Mouse (Mus musculus) stomach, embryonic 15.5 days (tissue): Measurements from ENCODE around the gene Snrnp40. TPM values are rescaled to one million over a fixed set of nuclear protein-coding genes. Genes with fewer than 3 reads are reported as not detected.

Experiments used
- ATAC-seq: fragments of 200-750 bp; cut with Nextera tagmentation; 2 replicates; pipeline ENCODE4 v1.8.0; 2017; ENCODE audit warnings: low read depth, moderate number of reproducible peaks, moderate TSS enrichment; ENCODE audit not compliant: insufficient read depth, low FRiP score
- H3K27ac ChIP-seq: fragments of 300-500 bp; sonication (generic); 2 replicates; pipeline ENCODE4 v1.5.1; 2015; ENCODE audit warnings: mild to moderate bottlenecking, inconsistent platforms
- H3K27me3 ChIP-seq: fragments of 300-500 bp; sonication (generic); replicated peaks from 2 replicates; pipeline ENCODE4 v1.6.1; 2015; ENCODE audit warnings: inconsistent platforms
- H3K36me3 ChIP-seq: fragments of 300-500 bp; sonication (generic); 2 replicates; pipeline ENCODE4 v1.6.1; 2015; ENCODE audit warnings: inconsistent platforms
- H3K4me1 ChIP-seq: fragments of 300-500 bp; sonication (generic); 2 replicates; pipeline ENCODE4 v1.6.1; 2015; ENCODE audit warnings: inconsistent platforms
- H3K4me2 ChIP-seq: fragments of 300-500 bp; sonication (generic); 2 replicates; pipeline ENCODE4 v1.6.1; 2015; ENCODE audit warnings: mild to moderate bottlenecking, inconsistent platforms
- H3K4me3 ChIP-seq: fragments of 300-500 bp; sonication (generic); replicated peaks from 2 replicates; pipeline ENCODE4 v1.5.1; 2015; ENCODE audit warnings: inconsistent platforms
- H3K9ac ChIP-seq: fragments of 300-500 bp; sonication (generic); 2 replicates; pipeline ENCODE4 v1.6.1; 2015; ENCODE audit warnings: inconsistent platforms
- H3K9me3 ChIP-seq: fragments of 300-500 bp; sonication (generic); 2 replicates; pipeline ENCODE4 v1.6.1; 2016; ENCODE audit warnings: inconsistent platforms
- WGBS: fragments of 180-500 bp; shearing (Covaris S2); methylation state at CpG from one replicate; pipeline ENCODE4 v1.1.7; 2015; 5-methylcytosine and 5-hydroxymethylcytosine counted together
- polyA plus RNA-seq: library from polyadenylated mRNA; unstranded; fragments of >200 nt; fragmentation: Nextera tagmentation; extraction: Ambion mirVana; gene quantifications from 2 replicates; pipeline ENCODE4 v1.2.1, GENCODE M21; 2015

The Snrnp40 gene
- polyA plus RNA-seq, result 129 and 135 TPM in 2 replicates

GRCm38 (mm10) chr4:130359486-130360237, at the start of gene Snrnp40, which contains the start of gene Zcchc17:
TSS of gene Snrnp40 (plus strand) at chr4:130360132.
TSS of gene Zcchc17 (minus strand) at chr4:130359943.
- Histone ChIP-seq H3K4me3 (peak within 1 kb of the TSS; percentile 99), H3K27me3 (no peaks in the 10 kb centered on the region), H3K27ac (peak within 1 kb of the TSS; percentile 83), H3K9ac (peak within 1 kb of the TSS; percentile 92), H3K36me3 (peaks cover 14% of the 10 kb centered on the region), H3K4me2 (peak within 1 kb of the TSS; percentile 71), H3K4me1 (peaks cover 16% of the 10 kb centered on the region), H3K9me3 (no peaks in the 10 kb centered on the region)
- peak; percentile 99 for ATAC-seq
- WGBS, result under 1% methylated on average over 49 of the region's 49 CpGs

- no peak overlapping the region for H3K9ac ChIP-seq
- H3K4me1 ChIP-seq, result peaks cover 16% of the 10 kb centered on the region
- ATAC-seq, result no peak
- no peaks in the 10 kb centered on the region for H3K9me3 ChIP-seq
- no peak overlapping the region for H3K27ac ChIP-seq
- 87% methylated on average over 3 of the region's 3 CpGs for WGBS
- H3K27me3 ChIP-seq, result peaks cover 19% of the 10 kb centered on the region
- H3K36me3 ChIP-seq, result peaks cover 9% of the 10 kb centered on the region; the same call in 1 of the 2 replicates
- H3K4me2 ChIP-seq, result no peak overlapping the region
- no peak overlapping the region for H3K4me3 ChIP-seq
Measured at GRCm38 (mm10) chr4:130312526-130312925, 47.4 kb upstream of the Snrnp40 start.

GRCm38 (mm10) chr4:130313552-130313951, 46.4 kb upstream of the Snrnp40 start:
- WGBS, result 85% methylated on average over 4 of the region's 4 CpGs
- Histone ChIP-seq H3K9me3 (no peaks in the 10 kb centered on the region), H3K9ac (no peak overlapping the region), H3K27ac (no peak overlapping the region), H3K4me2 (no peak overlapping the region), H3K36me3 (peaks cover 9% of the 10 kb centered on the region; the same call in 1 of the 2 replicates), H3K4me1 (peaks cover 11% of the 10 kb centered on the region), H3K27me3 (peaks cover 10% of the 10 kb centered on the region), H3K4me3 (no peak overlapping the region)
- no peak for ATAC-seq

GRCm38 (mm10) chr4:130315771-130316527, 44.0 kb upstream of the Snrnp40 start:
- Histone ChIP-seq H3K4me3 (no peak overlapping the region), H3K27ac (no peak overlapping the region), H3K36me3 (peaks cover 14% of the 10 kb centered on the region; the same call in 1 of the 2 replicates), H3K4me1 (peaks cover 3% of the 10 kb centered on the region), H3K9ac (no peak overlapping the region), H3K9me3 (no peaks in the 10 kb centered on the region), H3K27me3 (no peaks in the 10 kb centered on the region), H3K4me2 (no peak overlapping the region)
- 68% methylated on average over 13 of the region's 13 CpGs for WGBS
- no peak for ATAC-seq

- H3K27ac ChIP-seq, result no peak overlapping the region
- no peak for ATAC-seq
Measured at GRCm38 (mm10) chr4:130316691-130317090, 43.2 kb upstream of the Snrnp40 start.

GRCm38 (mm10) chr4:130318122-130318521, 41.8 kb upstream of the Snrnp40 start:
- H3K36me3 ChIP-seq, result peaks cover 21% of the 10 kb centered on the region
- H3K9me3 ChIP-seq, result no peaks in the 10 kb centered on the region
- ATAC-seq, result no peak
- peaks cover 3% of the 10 kb centered on the region for H3K4me1 ChIP-seq
- no peaks in the 10 kb centered on the region for H3K27me3 ChIP-seq
- no peak overlapping the region for H3K27ac ChIP-seq
- WGBS, result 65% methylated on average over 3 of the region's 3 CpGs
- no peak overlapping the region for H3K4me2 ChIP-seq
- no peak overlapping the region for H3K9ac ChIP-seq
- H3K4me3 ChIP-seq, result no peak overlapping the region

More at GRCm38 (mm10) chr4:130316691-130317090, 43.2 kb upstream of the Snrnp40 start:
- H3K4me1 ChIP-seq, result peaks cover 3% of the 10 kb centered on the region
- H3K4me2 ChIP-seq, result no peak overlapping the region
- WGBS, result 78% methylated on average over 10 of the region's 10 CpGs
- H3K9ac ChIP-seq, result no peak overlapping the region
- H3K4me3 ChIP-seq, result no peak overlapping the region
- peaks cover 17% of the 10 kb centered on the region; the same call in 1 of the 2 replicates for H3K36me3 ChIP-seq
- H3K27me3 ChIP-seq, result no peaks in the 10 kb centered on the region
- H3K9me3 ChIP-seq, result no peaks in the 10 kb centered on the region

- Histone ChIP-seq H3K27ac (no peak overlapping the region), H3K9me3 (no peaks in the 10 kb centered on the region), H3K4me1 (peaks cover 3% of the 10 kb centered on the region), H3K4me3 (no peak overlapping the region), H3K36me3 (peaks cover 25% of the 10 kb centered on the region), H3K27me3 (no peaks in the 10 kb centered on the region), H3K4me2 (no peak overlapping the region), H3K9ac (no peak overlapping the region)
- ATAC-seq, result no peak
- 81% methylated on average over 7 of the region's 7 CpGs for WGBS
Measured at GRCm38 (mm10) chr4:130319564-130319963, 40.4 kb upstream of the Snrnp40 start.

- no peaks in the 10 kb centered on the region for H3K4me1 ChIP-seq
- H3K4me3 ChIP-seq, result no peak overlapping the region
- no peak for ATAC-seq
- H3K9ac ChIP-seq, result no peak overlapping the region
- WGBS, result 93% methylated on average over 7 of the region's 7 CpGs
- H3K27ac ChIP-seq, result no peak overlapping the region
- H3K4me2 ChIP-seq, result no peak overlapping the region
- H3K27me3 ChIP-seq, result no peaks in the 10 kb centered on the region
- peaks cover 32% of the 10 kb centered on the region for H3K36me3 ChIP-seq
- H3K9me3 ChIP-seq, result no peaks in the 10 kb centered on the region
Measured at GRCm38 (mm10) chr4:130321640-130322039, 38.3 kb upstream of the Snrnp40 start.

- no peak overlapping the region for H3K9ac ChIP-seq
- WGBS, result 73% methylated on average over 7 of the region's 7 CpGs
- H3K9me3 ChIP-seq, result no peaks in the 10 kb centered on the region
- no peak overlapping the region for H3K4me2 ChIP-seq
- no peaks in the 10 kb centered on the region for H3K4me1 ChIP-seq
- peaks cover 32% of the 10 kb centered on the region for H3K36me3 ChIP-seq
- no peak overlapping the region for H3K27ac ChIP-seq
- H3K4me3 ChIP-seq, result no peak overlapping the region
- ATAC-seq, result no peak
- H3K27me3 ChIP-seq, result no peaks in the 10 kb centered on the region
Measured at GRCm38 (mm10) chr4:130322567-130322966, 37.4 kb upstream of the Snrnp40 start.

GRCm38 (mm10) chr4:130323165-130323564, 36.8 kb upstream of the Snrnp40 start:
- WGBS, result 68% methylated on average over 1 of the region's 1 CpGs
- Histone ChIP-seq H3K4me3 (no peak overlapping the region), H3K9ac (no peak overlapping the region), H3K9me3 (no peaks in the 10 kb centered on the region), H3K4me1 (no peaks in the 10 kb centered on the region), H3K27me3 (no peaks in the 10 kb centered on the region), H3K36me3 (peaks cover 37% of the 10 kb centered on the region), H3K4me2 (no peak overlapping the region), H3K27ac (no peak overlapping the region)
- no peak for ATAC-seq

GRCm38 (mm10) chr4:130323607-130324006, 36.3 kb upstream of the Snrnp40 start:
- Histone ChIP-seq H3K9ac (no peak overlapping the region), H3K36me3 (peaks cover 40% of the 10 kb centered on the region), H3K9me3 (no peaks in the 10 kb centered on the region), H3K27me3 (no peaks in the 10 kb centered on the region), H3K4me3 (no peak overlapping the region), H3K4me2 (no peak overlapping the region), H3K27ac (no peak overlapping the region), H3K4me1 (no peaks in the 10 kb centered on the region)
- no peak for ATAC-seq
- 73% methylated on average over 5 of the region's 5 CpGs for WGBS

GRCm38 (mm10) chr4:130325446-130325845, 34.5 kb upstream of the Snrnp40 start:
- no peak overlapping the region for H3K4me2 ChIP-seq
- H3K36me3 ChIP-seq, result peaks cover 37% of the 10 kb centered on the region
- no peak overlapping the region for H3K9ac ChIP-seq
- WGBS, result 95% methylated on average over 2 of the region's 2 CpGs
- H3K9me3 ChIP-seq, result no peaks in the 10 kb centered on the region
- no peak for ATAC-seq
- H3K27me3 ChIP-seq, result no peaks in the 10 kb centered on the region
- no peak overlapping the region for H3K4me3 ChIP-seq
- no peak overlapping the region for H3K27ac ChIP-seq
- H3K4me1 ChIP-seq, result no peaks in the 10 kb centered on the region
